Mouse (Mus musculus) liver, adult 2 months (tissue): Measurements from ENCODE around the gene Mavs. TPM values are rescaled to one million over a fixed set of nuclear protein-coding genes. Genes with fewer than 3 reads are reported as not detected.

Experiments
- DNase-seq: peaks from one replicate; pipeline ENCODE4 v3.0.0-alpha.2; 2011; ENCODE audit warnings: low read depth, low spot score; ENCODE audit errors: extremely low read depth
- H3K27ac ChIP-seq: fragments of 200-500 bp; replicated peaks from 2 replicates; pipeline ENCODE4 v1.5.1; 2012; ENCODE audit warnings: low read depth, mild to moderate bottlenecking, control low read depth, inconsistent platforms, low read length; ENCODE audit not compliant: insufficient read depth
- H3K27me3 ChIP-seq: fragments of 200-500 bp; 2 replicates; pipeline ENCODE4 v1.6.1; 2012; ENCODE audit warnings: mild to moderate bottlenecking, moderate library complexity, low read length, inconsistent platforms; ENCODE audit not compliant: control insufficient read depth, insufficient read depth
- H3K36me3 ChIP-seq: fragments of 200-500 bp; 2 replicates; pipeline ENCODE4 v1.6.1; 2012; ENCODE audit warnings: low read length, inconsistent platforms; ENCODE audit not compliant: control insufficient read depth, insufficient read depth
- H3K4me1 ChIP-seq: fragments of 200-500 bp; 2 replicates; pipeline ENCODE4 v1.6.1; 2011; ENCODE audit warnings: low read length; ENCODE audit not compliant: control insufficient read depth, insufficient read depth
- H3K4me3 ChIP-seq: fragments of 200-500 bp; 2 replicates; pipeline ENCODE4 v1.5.1; 2011; ENCODE audit warnings: low read depth, mild to moderate bottlenecking, control low read depth, low read length, moderate library complexity; ENCODE audit not compliant: insufficient read depth
- H3K79me2 ChIP-seq: fragments of 200-500 bp; 2 replicates; pipeline ENCODE4 v1.6.1; 2012; ENCODE audit warnings: inconsistent platforms, mild to moderate bottlenecking, low read length, moderate library complexity; ENCODE audit not compliant: control insufficient read depth, insufficient read depth
- H3K9ac ChIP-seq: fragments of 200-500 bp; 2 replicates; pipeline ENCODE4 v1.6.1; 2012; ENCODE audit warnings: low read depth, mild to moderate bottlenecking, control low read depth, inconsistent platforms, low read length
- CTCF ChIP-seq: fragments of 200-500 bp; IDR thresholded peaks from 2 replicates; pipeline ENCODE4 v1.5.1; 2011; ENCODE audit warnings: low read depth, low read length, control low read depth
- POLR2A ChIP-seq: fragments of 200-500 bp; IDR thresholded peaks from 2 replicates; pipeline ENCODE4 v1.6.1; 2011; ENCODE audit warnings: low read length, control low read depth; ENCODE audit not compliant: insufficient read depth; ENCODE audit errors: extremely low read depth
- WGBS: fragments of 180-500 bp; shearing (Covaris S2); methylation state at CpG from one replicate; pipeline ENCODE4 v1.1.7; 2018; 5-methylcytosine and 5-hydroxymethylcytosine counted together
- polyA plus RNA-seq: library from polyadenylated mRNA; depleted of rRNA; stranded (reverse); fragments of >200 nt; gene quantifications from 2 replicates; pipeline ENCODE4 v1.2.3, GENCODE M21; 2012; rRNA removed
- total RNA-seq: library from RNA; depleted of rRNA; stranded (reverse); fragments of >200 nt; gene quantifications from 2 replicates; pipeline ENCODE4 v1.2.3, GENCODE M21; 2014; rRNA removed

Gene Mavs
- total and polyA plus RNA-seq, 2 experiments: 25.0 to 134 TPM

DNA sequence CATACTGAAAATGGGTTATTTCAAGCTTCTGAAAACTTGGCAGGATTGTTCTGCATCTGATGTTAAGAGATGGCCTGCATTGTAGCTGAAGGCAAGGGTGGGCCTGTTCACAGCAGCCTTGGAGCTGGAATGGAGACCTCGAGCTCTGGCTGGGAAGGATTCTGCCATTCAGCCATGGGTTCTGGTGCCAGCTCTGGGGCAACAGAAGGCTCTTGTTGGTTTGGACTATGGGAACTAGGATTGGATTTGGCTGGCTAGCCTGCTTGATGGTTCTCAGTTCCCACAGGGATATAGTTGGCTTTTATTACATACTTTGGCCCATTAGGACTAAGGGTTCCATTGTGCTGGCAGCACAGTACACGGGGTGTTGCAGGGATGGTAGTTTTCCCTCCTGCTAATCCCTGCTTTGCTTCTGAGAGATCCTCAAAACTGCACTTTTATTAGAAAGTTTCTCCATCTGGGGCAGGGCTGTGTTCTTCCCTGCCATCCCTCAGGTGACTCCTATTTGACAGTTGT is 62.9 kb downstream of the Mavs start:
- no peaks in the 10 kb centered on the region for H3K4me1 ChIP-seq
- 96% methylated on average over 2 of the region's 2 CpGs for WGBS
- H3K9ac ChIP-seq: no peak overlapping the region
- no peak overlapping the region for H3K27ac ChIP-seq
- DNase-seq: no peak
- peaks cover 33% of the 10 kb centered on the region for H3K36me3 ChIP-seq
- no peaks in the 10 kb centered on the region; the same call in 1 of the 2 replicates for H3K79me2 ChIP-seq
- H3K27me3 ChIP-seq: no peaks in the 10 kb centered on the region
- no peak overlapping the region for H3K4me3 ChIP-seq
- TF ChIP-seq POLR2A: no peak
- TF ChIP-seq CTCF: no peak

Other genes starting within 250 kb of the Mavs start
- gene Gfra4, start 191.0 kb upstream of the Mavs start, total RNA-seq: not detected in 2 replicates
- gene Gfra4, start 191.0 kb upstream of the Mavs start, polyA plus RNA-seq: 0.07 and 0.17 TPM in 2 replicates
- 0.28 and 0.67 TPM in 2 replicates for gene Adam33, start 170.2 kb upstream of the Mavs start, total RNA-seq
- gene Adam33, start 170.2 kb upstream of the Mavs start, polyA plus RNA-seq: 1.1 and 1.7 TPM in 2 replicates
- gene Siglec1, start 147.3 kb upstream of the Mavs start, total RNA-seq: 4.5 and 5.6 TPM in 2 replicates
- gene Siglec1, start 147.3 kb upstream of the Mavs start, polyA plus RNA-seq: 3.2 and 9.9 TPM in 2 replicates
- 0.87 and 1.0 TPM in 2 replicates for gene Hspa12b, start 106.8 kb upstream of the Mavs start, total RNA-seq
- 0.67 and 1.1 TPM in 2 replicates for gene Hspa12b, start 106.8 kb upstream of the Mavs start, polyA plus RNA-seq
- not detected in 2 replicates for gene Gm11037, start 100.6 kb upstream of the Mavs start, total RNA-seq
- not detected in 2 replicates for gene Gm11037, start 100.6 kb upstream of the Mavs start, polyA plus RNA-seq
- 3.4 and 3.6 TPM in 2 replicates for gene 1700037H04Rik, start 74.0 kb upstream of the Mavs start, total RNA-seq
- 16.6 and 20.3 TPM in 2 replicates for gene 1700037H04Rik, start 74.0 kb upstream of the Mavs start, polyA plus RNA-seq
- 27.3 and 27.5 TPM in 2 replicates for gene Cenpb, start 54.0 kb upstream of the Mavs start, total RNA-seq
- 35.2 and 40.5 TPM in 2 replicates for gene Cenpb, start 54.0 kb upstream of the Mavs start, polyA plus RNA-seq
- gene Cdc25b, start 47.1 kb upstream of the Mavs start, total RNA-seq: 0.94 and 1.0 TPM in 2 replicates
- gene Cdc25b, start 47.1 kb upstream of the Mavs start, polyA plus RNA-seq: 1.1 and 1.5 TPM in 2 replicates
- 0.37 and 0.81 TPM in 2 replicates for gene Spef1, start 46.8 kb upstream of the Mavs start, total RNA-seq
- gene Spef1, start 46.8 kb upstream of the Mavs start, polyA plus RNA-seq: 0.76 and 0.96 TPM in 2 replicates
- 12.4 and 15.4 TPM in 2 replicates for gene Ap5s1, start 27.0 kb upstream of the Mavs start, total RNA-seq
- gene Ap5s1, start 27.0 kb upstream of the Mavs start, polyA plus RNA-seq: 49.1 and 53.8 TPM in 2 replicates
- gene Pank2, start 28.4 kb downstream of the Mavs start, total RNA-seq: 16.0 and 16.2 TPM in 2 replicates
- gene Pank2, start 28.4 kb downstream of the Mavs start, polyA plus RNA-seq: 6.1 and 6.6 TPM in 2 replicates
- gene Rnf24, start 118.8 kb downstream of the Mavs start, total RNA-seq: 2.1 and 2.9 TPM in 2 replicates
- gene Rnf24, start 118.8 kb downstream of the Mavs start, polyA plus RNA-seq: 1.5 and 2.3 TPM in 2 replicates